Mouse (Mus musculus) liver, embryonic 14.5 days (tissue): Measurements from ENCODE around the gene Setdb2. TPM values are rescaled to one million over a fixed set of nuclear protein-coding genes. Genes with fewer than 3 reads are reported as not detected.

ENCODE experiments used
- ATAC-seq: fragments of 200-750 bp; cut with Nextera tagmentation; 2 replicates; pipeline ENCODE4 v1.8.0; 2017; ENCODE audit warnings: moderate number of reproducible peaks, mild to moderate bottlenecking, moderate library complexity; ENCODE audit not compliant: insufficient read depth
- DNase-seq, 3 experiments: peaks; one replicate each; pipeline ENCODE4 v3.0.0-alpha.2; 2012 to 2013; ENCODE audit warnings: low read depth in 3 of 3, low spot score in 3 of 3
- H3K27ac ChIP-seq: fragments of 300-500 bp; sonication (generic); 2 replicates; pipeline ENCODE4 v1.5.1; 2014; ENCODE audit warnings: moderate library complexity, mild to moderate bottlenecking, control low read depth, inconsistent platforms
- H3K27me3 ChIP-seq: fragments of 300-500 bp; sonication (generic); 2 replicates; pipeline ENCODE4 v1.6.1; 2014; ENCODE audit warnings: mild to moderate bottlenecking, low read length, moderate library complexity; ENCODE audit not compliant: control insufficient read depth, insufficient read depth
- H3K36me3 ChIP-seq: fragments of 300-500 bp; sonication (generic); replicated peaks from 2 replicates; pipeline ENCODE4 v1.6.1; 2014; ENCODE audit warnings: low read depth; ENCODE audit not compliant: control insufficient read depth, insufficient read depth
- H3K4me1 ChIP-seq, 2 experiments: fragments of 200-500 bp in 1 of 2; fragments of 300-500 bp in 1 of 2; sonication (generic) in 1 of 2; replicated peaks; 2 replicates each; pipeline ENCODE4 v1.6.1; 2012 to 2014; ENCODE audit warnings: antibody characterized with exemption in 1 of 2, inconsistent platforms in 1 of 2, low read length in 1 of 2; ENCODE audit not compliant: control insufficient read depth in 2 of 2, insufficient read depth in 2 of 2
- H3K4me2 ChIP-seq: fragments of 300-500 bp; sonication (generic); 2 replicates; pipeline ENCODE4 v1.6.1; 2014; ENCODE audit warnings: low read depth, mild to moderate bottlenecking, control low read depth, moderate library complexity
- H3K4me3 ChIP-seq, 2 experiments: fragments of 200-500 bp in 1 of 2; fragments of 300-500 bp in 1 of 2; sonication (generic) in 1 of 2; 2 replicates each; pipeline ENCODE4 v1.5.1; 2012 to 2014; ENCODE audit warnings: low read depth in 2 of 2, low read length in 2 of 2, mild to moderate bottlenecking in 2 of 2, control low read depth in 1 of 2, inconsistent platforms in 1 of 2, moderate library complexity in 1 of 2; ENCODE audit not compliant: insufficient read depth in 1 of 2
- H3K9ac ChIP-seq: fragments of 300-500 bp; sonication (generic); replicated peaks from 2 replicates; pipeline ENCODE4 v1.6.1; 2014; ENCODE audit warnings: mild to moderate bottlenecking, control low read depth, moderate library complexity
- H3K9me3 ChIP-seq: fragments of 300-500 bp; sonication (generic); 2 replicates; pipeline ENCODE4 v1.6.1; 2016; ENCODE audit warnings: low read length, mixed read lengths; ENCODE audit not compliant: control insufficient read depth
- CTCF ChIP-seq: IDR thresholded peaks from 2 replicates; pipeline ENCODE4 v1.5.1; 2016; ENCODE audit warnings: antibody characterized with exemption, low read depth, control low read depth
- EP300 ChIP-seq: IDR thresholded peaks from 2 replicates; pipeline ENCODE4 v1.6.1; 2016; ENCODE audit warnings: antibody characterized with exemption, low read depth
- WGBS: fragments of 180-500 bp; shearing (Covaris S2); extraction: QIAGEN DNeasy Blood & Tissue Kit; methylation state at CpG from one replicate; pipeline ENCODE4 v1.1.7; 2014; ENCODE audit not compliant: insufficient replicate concordance; 5-methylcytosine and 5-hydroxymethylcytosine counted together
- polyA plus RNA-seq, 2 experiments: library from polyadenylated mRNA; depleted of rRNA in 1 of 2; stranded (reverse) in 1 of 2; unstranded in 1 of 2; fragments of >200 nt; fragmentation: Nextera tagmentation in 1 of 2; extraction: Ambion mirVana in 1 of 2; gene quantifications; 2 replicates each; pipeline versions ENCODE4 v1.2.1 to v1.2.3; 2012 to 2014

Setdb2 gene
- polyA plus RNA-seq (2012; rRNA removed) (4.0 and 5.2 TPM in 2 replicates), polyA plus RNA-seq (2014; fragmentation: Nextera tagmentation; extraction: Ambion mirVana) (6.9 and 8.4 TPM in 2 replicates)

DNA sequence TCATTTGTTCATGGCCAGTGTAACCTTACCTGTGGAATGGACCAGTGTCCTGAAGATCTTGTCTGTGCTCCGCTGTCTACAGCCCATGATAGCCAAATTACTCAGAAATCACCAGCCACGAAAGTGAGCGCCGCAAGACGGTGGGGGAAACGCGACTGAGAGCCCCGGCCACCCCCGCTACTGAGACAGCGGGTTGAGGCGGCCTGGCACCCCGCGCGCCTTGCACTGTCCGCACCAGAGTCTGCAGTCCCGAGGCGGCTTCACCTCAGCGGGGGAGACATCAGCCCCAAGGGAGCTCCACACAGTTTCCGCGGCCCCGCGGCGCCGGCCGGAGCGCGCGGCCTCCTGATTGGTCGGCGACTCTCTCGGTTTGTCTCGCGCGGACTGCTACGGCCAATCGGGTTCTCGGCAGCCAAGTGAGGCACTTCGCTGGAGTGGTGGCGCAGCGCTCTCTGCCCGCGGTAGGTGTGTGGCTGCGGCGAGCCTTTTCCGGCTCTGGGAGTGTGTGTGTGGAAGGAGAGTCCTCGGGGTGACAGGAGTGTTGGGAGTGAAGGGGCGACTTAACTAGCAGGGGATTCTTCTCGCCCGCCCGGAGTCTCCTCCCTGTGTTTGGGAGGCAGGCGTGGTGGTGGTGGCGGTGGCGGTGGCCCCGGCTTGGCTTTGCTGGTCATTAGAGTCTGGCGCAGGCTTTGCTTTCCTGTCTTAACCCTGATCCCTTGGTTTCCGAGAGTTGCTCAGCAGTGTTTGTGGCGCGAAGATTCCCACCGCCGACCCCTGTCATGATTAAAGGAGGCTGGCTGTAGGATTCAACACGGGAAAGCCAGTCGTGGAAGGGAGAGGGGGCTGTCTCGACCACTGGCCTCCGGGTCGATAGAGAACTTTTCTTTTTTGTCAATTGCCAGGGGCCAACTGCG is at the start of gene Setdb2, which contains the start of gene Cab39l:
Gene Setdb2 (minus strand): TSS at position 327 of the 914 bp plus-strand sequence.
Gene Cab39l (plus strand): TSS at position 415 of the 914 bp plus-strand sequence.
- DNase-seq, result peak; percentile 90 to 93 (median 90)
- no peaks in the 10 kb centered on the region for H3K9me3 ChIP-seq
- WGBS, result under 1% methylated on average over 66 of the region's 66 CpGs

DNA sequence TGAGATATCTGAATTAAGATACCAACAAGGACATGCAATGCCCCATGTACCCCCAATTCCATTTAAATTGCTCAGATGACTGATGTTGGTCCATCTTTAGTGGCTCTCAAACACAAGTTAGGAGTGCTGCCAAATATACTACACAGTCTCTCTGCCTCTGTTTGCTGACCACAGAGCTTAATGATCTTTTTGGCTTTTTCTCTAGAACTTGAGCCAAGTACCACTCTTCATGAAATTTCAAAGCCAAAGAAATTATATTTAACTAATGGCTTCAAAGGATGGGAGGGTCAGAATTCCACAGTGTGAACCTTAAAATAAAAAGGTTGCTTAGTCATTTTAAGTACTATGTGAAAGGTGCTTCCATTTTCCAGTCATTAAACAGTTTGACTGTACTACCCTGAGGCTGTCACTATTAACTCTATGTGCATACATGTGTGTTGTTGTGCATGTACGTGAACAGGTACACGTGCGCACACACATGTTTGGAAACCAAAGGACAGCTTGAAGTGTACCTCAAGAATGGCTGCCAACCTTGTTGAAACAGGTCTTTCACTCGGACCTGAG is 44.6 kb upstream of the Setdb2 start:
- TF ChIP-seq CTCF, result no peak
- TF ChIP-seq EP300, result no peak
- ATAC-seq (no peak), DNase-seq (no peak)

More for the DNA sequence above, at the start of gene Setdb2, which contains the start of gene Cab39l:
- H3K4me1 ChIP-seq, result peaks cover 4 to 7% of the 10 kb centered on the region in 2 experiments
- ATAC-seq, result peak; percentile 98
- H3K27ac ChIP-seq, result peak within 1 kb of the TSS; percentile 82
- H3K4me2 ChIP-seq, result peak within 1 kb of the TSS; percentile 85
- no peaks in the 10 kb centered on the region for H3K27me3 ChIP-seq
- TF ChIP-seq CTCF (peak; percentile 57), EP300 (no peak)
- H3K36me3 ChIP-seq, result peaks cover 3% of the 10 kb centered on the region
- H3K9ac ChIP-seq, result peak within 1 kb of the TSS; percentile 95
- H3K4me3 ChIP-seq, result peak within 1 kb of the TSS; percentile 92 to 96

DNA sequence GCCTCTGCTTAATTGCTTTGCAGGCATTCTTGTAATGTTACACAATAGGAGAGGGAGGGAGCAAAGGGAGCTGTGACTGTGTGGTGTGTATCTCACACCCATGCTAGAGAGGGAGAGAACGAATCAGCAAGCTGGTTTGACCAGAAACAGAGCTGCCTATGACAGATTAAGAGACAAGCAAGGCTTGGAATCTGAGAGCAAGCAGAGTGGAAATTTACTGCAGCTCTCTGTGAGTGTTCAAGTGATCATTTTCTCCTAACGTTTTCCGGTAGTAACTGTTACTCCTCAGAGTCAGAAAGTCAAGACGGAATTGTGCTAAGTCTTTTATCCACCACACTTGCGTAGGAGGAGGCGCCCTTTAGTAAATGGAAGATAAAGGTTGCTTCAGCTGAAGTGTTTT is 38.0 kb upstream of the Setdb2 start:
- Histone ChIP-seq H3K27me3 (no peaks in the 10 kb centered on the region), H3K9me3 (no peaks in the 10 kb centered on the region), H3K4me2 (no peak overlapping the region), H3K9ac (no peak overlapping the region), H3K4me3 (no peak overlapping the region), H3K27ac (no peak overlapping the region), H3K4me1 (no peaks in the 10 kb centered on the region), H3K36me3 (no peaks in the 10 kb centered on the region)
- DNase-seq (no peak), ATAC-seq (no peak)
- TF ChIP-seq EP300 (no peak), CTCF (no peak)
- WGBS, result 58% methylated on average over 6 of the region's 6 CpGs

More for the DNA sequence above, 44.6 kb upstream of the Setdb2 start:
- Histone ChIP-seq H3K4me2 (no peak overlapping the region), H3K9me3 (no peaks in the 10 kb centered on the region), H3K36me3 (no peaks in the 10 kb centered on the region), H3K4me3 (no peak overlapping the region), H3K9ac (no peak overlapping the region), H3K27me3 (no peaks in the 10 kb centered on the region), H3K27ac (no peak overlapping the region), H3K4me1 (0 out of 4 replicates have a peak, but pooled peaks cover 0 to 1% of the 10 kb centered on the region in 2 experiments)
- 70% methylated on average over 4 of the region's 4 CpGs for WGBS

- Histone ChIP-seq H3K4me1 (no peaks in the 10 kb centered on the region), H3K4me2 (no peak overlapping the region), H3K27ac (no peak overlapping the region), H3K4me3 (no peak overlapping the region), H3K9ac (no peak overlapping the region), H3K27me3 (no peaks in the 10 kb centered on the region), H3K9me3 (no peaks in the 10 kb centered on the region), H3K36me3 (0 out of 2 replicates have a peak, but pooled peaks cover 3% of the 10 kb centered on the region)
- DNase-seq (no peak), ATAC-seq (no peak)
- no peak for TF ChIP-seq EP300
- 68% methylated on average over 1 of the region's 1 CpGs for WGBS
These were observed 30.1 kb upstream of the Setdb2 start for GRCm38 (mm10) chr14:59470781-59471180.

DNA sequence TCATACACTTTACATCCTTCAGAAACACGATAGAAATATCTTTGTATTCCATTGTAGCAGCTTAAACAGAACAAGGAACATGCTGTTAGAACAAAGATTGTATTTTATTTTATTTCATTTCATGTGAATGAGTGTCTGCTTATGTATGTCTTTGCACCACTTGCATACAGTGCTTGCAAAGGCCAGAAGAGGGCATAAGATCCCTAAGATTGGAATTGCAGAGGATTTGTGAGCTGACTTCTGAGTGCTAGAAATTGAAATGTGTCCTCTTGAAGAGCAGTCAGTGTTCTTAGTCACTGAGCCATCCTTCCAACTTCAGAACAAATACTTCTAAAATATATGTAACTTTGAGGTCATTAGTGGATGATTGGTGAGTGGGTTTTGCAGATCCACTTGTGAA is 27.1 kb upstream of the Setdb2 start:
- H3K4me1 ChIP-seq, result no peaks in the 10 kb centered on the region
- WGBS, result 47% methylated on average over 1 of the region's 1 CpGs
- DNase-seq (no peak), ATAC-seq (no peak)
- no peaks in the 10 kb centered on the region for H3K27me3 ChIP-seq
- H3K9ac ChIP-seq, result no peak overlapping the region
- no peaks in the 10 kb centered on the region for H3K9me3 ChIP-seq
- H3K36me3 ChIP-seq, result 0 out of 2 replicates have a peak, but pooled peaks cover 3% of the 10 kb centered on the region
- no peak overlapping the region for H3K4me2 ChIP-seq
- peak; percentile 10; the same call in 1 of the 2 replicates for TF ChIP-seq CTCF
- no peak for TF ChIP-seq EP300
- H3K4me3 ChIP-seq, result no peak overlapping the region
- no peak overlapping the region for H3K27ac ChIP-seq
